Mouse (Mus musculus) urinary bladder, postnatal 14 days (tissue): Measurements from ENCODE around the gene N4bp2.

ENCODE experiments used
- DNase-seq: peaks from one replicate; pipeline ENCODE4 v3.0.0; 2021; ENCODE audit warnings: low spot score

The N4bp2 gene

GRCm38 (mm10) chr5:65864486-65864885 lies 101.2 kb downstream of the N4bp2 start:
- no peak for DNase-seq

- no peak for DNase-seq
Observed at GRCm38 (mm10) chr5:65864946-65865345, 101.6 kb downstream of the N4bp2 start.

- no peak for DNase-seq
Observed at GRCm38 (mm10) chr5:65866591-65866990, 103.3 kb downstream of the N4bp2 start.

- DNase-seq = no peak
Observed at GRCm38 (mm10) chr5:65867380-65868116, 104.2 kb downstream of the N4bp2 start.

- no peak for DNase-seq
Observed at GRCm38 (mm10) chr5:65868419-65868818, 105.1 kb downstream of the N4bp2 start.

GRCm38 (mm10) chr5:65869660-65870059 lies 106.3 kb downstream of the N4bp2 start:
- DNase-seq = no peak

GRCm38 (mm10) chr5:65871276-65871875 lies 108.1 kb downstream of the N4bp2 start:
- DNase-seq = no peak

GRCm38 (mm10) chr5:65873212-65873611 lies 109.9 kb downstream of the N4bp2 start:
- no peak for DNase-seq

- no peak for DNase-seq
Observed at GRCm38 (mm10) chr5:65875269-65875668, 111.9 kb downstream of the N4bp2 start.

- DNase-seq = no peak
Observed at GRCm38 (mm10) chr5:65878367-65878766, 115.0 kb downstream of the N4bp2 start.
